Mouse (Mus musculus): Measurements from ENCODE around the gene Spns3. TPM values are rescaled to one million over a fixed set of nuclear protein-coding genes. Genes with fewer than 3 reads are reported as not detected.

The Spns3 gene
- polyA plus RNA-seq, 1 experiment, result 0.27 TPM

- no peak for TF ChIP-seq GATA1 (IDR thresholded peaks at IDR 0.05; ENCODE audit: low read length)
These were observed 83.4 kb downstream of the Spns3 start for GRCm38 (mm10) chr11:72466694-72467507.

GRCm38 (mm10) chr11:72465978-72466693, 84.2 kb downstream of the Spns3 start:
- TF ChIP-seq GATA1 (IDR thresholded peaks at IDR 0.05; ENCODE audit: low read length), result no peak

- no peak for TF ChIP-seq GATA1 (IDR thresholded peaks at IDR 0.05; ENCODE audit: low read length)
These were observed 85.5 kb downstream of the Spns3 start for GRCm38 (mm10) chr11:72464821-72465220.

- no peak for TF ChIP-seq GATA1 (IDR thresholded peaks at IDR 0.05; ENCODE audit: low read length)
These were observed 88.8 kb downstream of the Spns3 start for GRCm38 (mm10) chr11:72461500-72461981.

- TF ChIP-seq GATA1 (IDR thresholded peaks at IDR 0.05; ENCODE audit: low read length), result no peak
These were observed 91.8 kb downstream of the Spns3 start for GRCm38 (mm10) chr11:72458502-72458901.

GRCm38 (mm10) chr11:72457995-72458496, 92.3 kb downstream of the Spns3 start:
- TF ChIP-seq GATA1 (IDR thresholded peaks at IDR 0.05; ENCODE audit: low read length), result no peak

- no peak for TF ChIP-seq GATA1 (IDR thresholded peaks at IDR 0.05; ENCODE audit: low read length)
These were observed 94.6 kb downstream of the Spns3 start for GRCm38 (mm10) chr11:72455694-72456093.

GRCm38 (mm10) chr11:72453105-72453953, 97.0 kb downstream of the Spns3 start:
- TF ChIP-seq GATA1 (IDR thresholded peaks at IDR 0.05; ENCODE audit: low read length), result no peak

GRCm38 (mm10) chr11:72452140-72452665, 98.1 kb downstream of the Spns3 start:
- no peak for TF ChIP-seq GATA1 (IDR thresholded peaks at IDR 0.05; ENCODE audit: low read length)

GRCm38 (mm10) chr11:72447475-72447874, 102.8 kb downstream of the Spns3 start:
- no peak for TF ChIP-seq GATA1 (IDR thresholded peaks at IDR 0.05; ENCODE audit: low read length)

- no peak for TF ChIP-seq GATA1 (IDR thresholded peaks at IDR 0.05; ENCODE audit: low read length)
These were observed 103.8 kb downstream of the Spns3 start for GRCm38 (mm10) chr11:72446311-72447105.

Other genes with a start within 250 kb of the Spns3 start
- not detected in 2 replicates for gene Xaf1, start 248.9 kb downstream of the Spns3 start, polyA plus RNA-seq (2012)
- not detected in 2 replicates for gene Fbxo39, start 236.1 kb downstream of the Spns3 start, polyA plus RNA-seq (2012)
- not detected in 2 replicates for gene Tekt1, start 188.1 kb downstream of the Spns3 start, polyA plus RNA-seq (2012)
- gene Smtnl2, start 138.8 kb downstream of the Spns3 start, polyA plus RNA-seq (2012), result not detected in 2 replicates
- not detected in 2 replicates for gene Ggt6, start 115.0 kb downstream of the Spns3 start, polyA plus RNA-seq (2012)
- 201 and 283 TPM in 2 replicates for gene Mybbp1a, start 109.2 kb downstream of the Spns3 start, polyA plus RNA-seq (2012)
- gene Spns2, start 60.6 kb downstream of the Spns3 start, polyA plus RNA-seq (2012), result 25.2 and 42.4 TPM in 2 replicates
- gene Ube2g1, start 56.8 kb upstream of the Spns3 start, polyA plus RNA-seq (2012), result 30.7 and 33.5 TPM in 2 replicates
- gene Ankfy1, start 139.5 kb upstream of the Spns3 start, polyA plus RNA-seq (2012), result 18.3 and 19.2 TPM in 2 replicates
- gene Cyb5d2, start 245.6 kb upstream of the Spns3 start, polyA plus RNA-seq (2012), result 0.63 and 0.90 TPM in 2 replicates
- gene Zzef1, start 245.7 kb upstream of the Spns3 start, polyA plus RNA-seq (2012), result 7.6 and 8.7 TPM in 2 replicates